Mouse (Mus musculus) embryonic facial prominence, embryonic 12.5 days (tissue): ENCODE results near the gene Ubr4. TPM values are rescaled to one million over a fixed set of nuclear protein-coding genes. Genes with fewer than 3 reads are reported as not detected.
A peak's percentile ranks its signal among the peaks of the same experiment; 100 is the strongest.

Source experiments
- ATAC-seq: fragments of 200-750 bp; cut with Nextera tagmentation; 2 replicates; pipeline ENCODE4 v1.8.0; 2017; ENCODE audit not compliant: insufficient number of reproducible peaks, insufficient read depth, low FRiP score, low TSS enrichment
- H3K27ac ChIP-seq: fragments of 300-500 bp; sonication (generic); 2 replicates; pipeline ENCODE4 v1.5.1; 2016; ENCODE audit warnings: mild to moderate bottlenecking
- H3K27me3 ChIP-seq: fragments of 300-500 bp; sonication (generic); 2 replicates; pipeline ENCODE4 v1.6.1; 2016; ENCODE audit warnings: mild to moderate bottlenecking, moderate library complexity
- H3K36me3 ChIP-seq: fragments of 300-500 bp; sonication (generic); 2 replicates; pipeline ENCODE4 v1.6.1; 2016; ENCODE audit warnings: mild to moderate bottlenecking
- H3K4me1 ChIP-seq: fragments of 300-500 bp; sonication (generic); 2 replicates; pipeline ENCODE4 v1.6.1; 2016
- H3K4me2 ChIP-seq: fragments of 300-500 bp; sonication (generic); replicated peaks from 2 replicates; pipeline ENCODE4 v1.6.1; 2016; ENCODE audit warnings: mild to moderate bottlenecking, moderate library complexity
- H3K4me3 ChIP-seq: fragments of 300-500 bp; sonication (generic); 2 replicates; pipeline ENCODE4 v1.5.1; 2016; ENCODE audit warnings: mild to moderate bottlenecking
- H3K9ac ChIP-seq: fragments of 300-500 bp; sonication (generic); 2 replicates; pipeline ENCODE4 v1.6.1; 2016; ENCODE audit warnings: mild to moderate bottlenecking, moderate library complexity
- H3K9me3 ChIP-seq: fragments of 300-500 bp; sonication (generic); 2 replicates; pipeline ENCODE4 v1.6.1; 2016; ENCODE audit warnings: mild to moderate bottlenecking, moderate library complexity
- whole genome bisulfite sequencing: fragments of 180-500 bp; shearing (Covaris S2); methylation state at CpG from one replicate; pipeline ENCODE4 v1.1.7; 2016; 5-methylcytosine and 5-hydroxymethylcytosine counted together
- polyA plus RNA-seq: library from polyadenylated mRNA; unstranded; fragments of >200 nt; fragmentation: Nextera tagmentation; extraction: Ambion mirVana; gene quantifications from 2 replicates; pipeline ENCODE4 v1.2.1, GENCODE M21; 2016

The Ubr4 gene
- polyA plus RNA-seq, 1 experiment from 2014 or later: 70.8 TPM

- no peak overlapping the region for H3K27ac ChIP-seq
- no peak for ATAC-seq
- no peak overlapping the region for H3K9ac ChIP-seq
- H3K4me3 ChIP-seq: no peak overlapping the region
- H3K9me3 ChIP-seq: no peaks in the 10 kb centered on the region
- H3K36me3 ChIP-seq: peaks cover 90% of the 10 kb centered on the region
- H3K4me2 ChIP-seq: no peak overlapping the region
- H3K27me3 ChIP-seq: no peaks in the 10 kb centered on the region
- 91% methylated on average over 16 of the region's 16 CpGs for WGBS
- H3K4me1 ChIP-seq: no peaks in the 10 kb centered on the region
These were observed 124.5 kb downstream of the Ubr4 start for GRCm38 (mm10) chr4:139476663-139477625.

DNA sequence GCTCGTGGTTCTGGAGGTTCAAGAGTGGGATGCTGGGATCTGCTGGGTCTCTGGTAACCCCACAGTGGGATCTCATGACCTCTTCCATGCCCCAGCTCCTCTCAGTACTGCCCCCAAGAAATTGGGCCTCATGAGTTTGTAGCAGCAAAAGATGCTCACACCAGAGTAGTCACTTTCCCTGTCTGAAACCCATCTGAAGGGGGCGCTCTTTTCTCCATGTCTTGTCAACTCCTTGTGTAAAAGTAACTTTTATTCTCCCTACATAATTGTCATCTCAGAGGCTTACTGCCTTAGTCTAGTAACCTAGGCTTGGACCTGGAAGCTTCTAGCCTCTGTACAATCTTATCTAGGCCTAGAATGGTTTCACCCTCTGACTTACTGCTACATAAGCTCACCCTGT lies 125.6 kb downstream of the Ubr4 start:
- Histone ChIP-seq H3K9me3 (no peaks in the 10 kb centered on the region), H3K4me3 (no peak overlapping the region), H3K36me3 (peaks cover 90% of the 10 kb centered on the region), H3K4me1 (no peaks in the 10 kb centered on the region), H3K9ac (no peak overlapping the region), H3K4me2 (no peak overlapping the region), H3K27ac (no peak overlapping the region), H3K27me3 (no peaks in the 10 kb centered on the region)
- WGBS: 84% methylated on average over 2 of the region's 2 CpGs
- no peak for ATAC-seq

GRCm38 (mm10) chr4:139479176-139479575 lies 126.8 kb downstream of the Ubr4 start:
- H3K4me2 ChIP-seq: no peak overlapping the region
- ATAC-seq: no peak

GRCm38 (mm10) chr4:139481400-139481799 lies 129.0 kb downstream of the Ubr4 start:
- H3K4me2 ChIP-seq: no peak overlapping the region
- peaks cover 86% of the 10 kb centered on the region for H3K36me3 ChIP-seq
- H3K4me3 ChIP-seq: no peak overlapping the region
- no peaks in the 10 kb centered on the region for H3K4me1 ChIP-seq
- H3K27me3 ChIP-seq: no peaks in the 10 kb centered on the region
- ATAC-seq: no peak
- WGBS: 94% methylated on average over 1 of the region's 1 CpGs
- H3K9me3 ChIP-seq: no peaks in the 10 kb centered on the region
- no peak overlapping the region for H3K9ac ChIP-seq
- no peak overlapping the region for H3K27ac ChIP-seq

More at GRCm38 (mm10) chr4:139479176-139479575, 126.8 kb downstream of the Ubr4 start:
- Histone ChIP-seq H3K36me3 (peaks cover 90% of the 10 kb centered on the region), H3K9ac (no peak overlapping the region), H3K4me3 (no peak overlapping the region), H3K27me3 (no peaks in the 10 kb centered on the region), H3K27ac (no peak overlapping the region), H3K9me3 (no peaks in the 10 kb centered on the region), H3K4me1 (no peaks in the 10 kb centered on the region)
- 92% methylated on average over 8 of the region's 8 CpGs for WGBS

DNA sequence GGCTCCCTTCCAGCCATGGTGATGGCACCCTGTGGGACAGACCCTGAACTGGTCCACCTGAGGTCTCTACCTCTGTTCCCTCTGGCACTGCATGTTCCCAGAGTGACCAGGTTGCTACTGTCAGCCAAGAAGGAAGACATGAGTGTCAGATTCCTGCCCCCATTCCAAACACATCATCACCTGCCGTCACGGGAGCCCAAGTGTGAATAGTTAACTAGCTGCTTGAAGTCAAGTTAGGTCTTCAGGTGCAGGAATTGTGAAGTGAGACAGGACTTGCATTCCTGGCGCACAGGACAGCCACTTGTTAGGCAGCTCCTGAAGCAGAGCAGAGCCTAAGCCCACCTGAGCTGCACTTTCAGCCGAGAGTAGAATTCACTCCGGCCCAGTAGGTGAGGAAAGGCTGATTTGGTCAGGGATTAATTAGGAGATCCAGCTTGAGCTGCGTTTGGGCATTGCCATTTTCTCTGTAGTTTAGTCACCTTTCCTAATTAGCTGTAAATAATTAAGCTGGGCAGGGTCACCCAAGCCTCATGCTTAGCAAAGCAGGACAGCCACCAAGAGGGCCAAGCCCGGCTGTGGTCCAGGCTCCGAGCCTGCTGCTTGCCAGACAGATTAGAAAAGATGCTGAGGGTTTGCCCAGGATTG lies 131.2 kb downstream of the Ubr4 start:
- H3K27ac ChIP-seq: no peak overlapping the region
- H3K27me3 ChIP-seq: no peaks in the 10 kb centered on the region
- H3K4me2 ChIP-seq: no peak overlapping the region
- H3K9me3 ChIP-seq: no peaks in the 10 kb centered on the region
- peaks cover 84% of the 10 kb centered on the region for H3K36me3 ChIP-seq
- WGBS: 93% methylated on average over 8 of the region's 8 CpGs
- H3K9ac ChIP-seq: no peak overlapping the region
- H3K4me3 ChIP-seq: no peak overlapping the region
- H3K4me1 ChIP-seq: peaks cover 5% of the 10 kb centered on the region; the same call in 1 of the 2 replicates
- no peak for ATAC-seq

DNA sequence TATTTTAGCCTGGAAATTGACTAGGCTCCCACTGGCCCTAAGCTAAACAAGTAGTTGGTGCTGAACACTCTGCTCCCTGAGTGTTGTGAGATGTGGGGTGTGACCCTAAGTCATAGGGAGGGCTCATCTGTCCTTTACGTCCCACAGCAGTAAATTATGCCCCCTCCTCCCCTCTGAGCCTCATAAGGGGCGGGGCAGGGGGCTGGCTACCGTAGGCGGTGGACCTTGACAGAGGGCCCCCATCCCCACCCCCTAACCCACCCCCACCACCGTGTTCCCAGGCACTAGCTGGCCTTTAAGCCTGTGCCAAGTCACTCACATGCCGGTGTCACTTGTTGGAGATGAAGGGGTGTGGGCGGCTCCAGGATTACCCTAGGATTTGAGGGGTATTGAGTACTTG lies 132.1 kb downstream of the Ubr4 start:
- 82% methylated on average over 7 of the region's 7 CpGs for WGBS

DNA sequence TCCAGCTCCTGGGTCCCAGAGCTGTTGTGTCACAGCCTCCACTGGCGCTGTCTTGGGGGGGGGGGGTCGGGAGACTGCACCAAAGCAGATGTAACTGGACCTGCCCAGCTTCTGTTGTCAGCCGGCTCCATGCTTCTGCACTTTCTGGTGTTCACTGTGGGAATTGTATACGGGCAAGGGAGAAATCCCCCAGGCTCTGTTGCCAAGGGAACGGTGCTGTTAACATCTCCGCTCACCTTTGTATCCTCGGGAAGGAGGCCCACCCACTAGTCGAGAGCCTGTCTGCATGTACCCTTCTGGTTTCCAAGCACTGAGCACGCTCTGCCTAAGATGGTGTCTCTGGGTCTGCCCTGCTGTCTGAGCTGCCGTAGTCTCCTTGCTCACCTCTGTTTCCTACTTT lies 134.7 kb downstream of the Ubr4 start:
- Histone ChIP-seq H3K27me3 (no peaks in the 10 kb centered on the region), H3K4me2 (no peak overlapping the region), H3K27ac (0 out of 2 replicates have a peak overlapping the region, but pooled peaks have one; percentile 30), H3K4me3 (no peak overlapping the region), H3K4me1 (peaks cover 5% of the 10 kb centered on the region; the same call in 1 of the 2 replicates), H3K36me3 (peaks cover 82% of the 10 kb centered on the region), H3K9me3 (no peaks in the 10 kb centered on the region), H3K9ac (no peak overlapping the region)
- ATAC-seq: no peak
- 45% methylated on average over 10 of the region's 10 CpGs for WGBS

More for the DNA sequence above, 132.1 kb downstream of the Ubr4 start:
- no peak overlapping the region for H3K27ac ChIP-seq
- no peak overlapping the region for H3K4me3 ChIP-seq
- H3K4me1 ChIP-seq: peaks cover 5% of the 10 kb centered on the region; the same call in 1 of the 2 replicates
- no peak overlapping the region for H3K9ac ChIP-seq
- H3K9me3 ChIP-seq: no peaks in the 10 kb centered on the region
- H3K36me3 ChIP-seq: peaks cover 85% of the 10 kb centered on the region
- ATAC-seq: no peak
- H3K27me3 ChIP-seq: no peaks in the 10 kb centered on the region
- no peak overlapping the region for H3K4me2 ChIP-seq

DNA sequence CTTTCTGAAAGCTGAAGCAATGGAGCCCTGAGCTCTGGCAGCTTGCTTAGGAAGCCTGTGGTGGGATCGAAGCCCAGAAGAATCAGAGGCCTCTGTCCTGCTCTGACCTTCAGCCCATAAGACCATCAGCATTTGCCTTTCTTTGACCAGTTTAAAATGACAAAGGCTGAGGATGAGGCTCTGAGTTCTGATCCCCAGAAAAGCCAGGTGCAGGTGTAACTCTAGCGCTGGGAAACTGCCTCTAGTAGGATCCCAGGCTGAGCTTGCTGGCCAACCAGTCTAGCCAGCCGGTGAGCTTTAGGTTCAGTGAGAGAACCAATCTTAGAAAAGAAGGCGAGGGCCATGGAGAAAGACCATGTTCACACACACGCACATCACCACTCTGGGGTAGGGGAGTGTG lies 135.9 kb downstream of the Ubr4 start:
- Histone ChIP-seq H3K9ac (no peak overlapping the region), H3K27me3 (no peaks in the 10 kb centered on the region), H3K4me3 (no peak overlapping the region), H3K9me3 (no peaks in the 10 kb centered on the region), H3K36me3 (peaks cover 69% of the 10 kb centered on the region), H3K27ac (no peak overlapping the region), H3K4me1 (peaks cover 5% of the 10 kb centered on the region; the same call in 1 of the 2 replicates), H3K4me2 (no peak overlapping the region)
- no peak for ATAC-seq
- 89% methylated on average over 5 of the region's 5 CpGs for WGBS

- H3K4me1 ChIP-seq: peaks cover 5% of the 10 kb centered on the region; the same call in 1 of the 2 replicates
- no peak overlapping the region for H3K9ac ChIP-seq
- peaks cover 53% of the 10 kb centered on the region for H3K36me3 ChIP-seq
- H3K27me3 ChIP-seq: no peaks in the 10 kb centered on the region
- no peak overlapping the region for H3K4me2 ChIP-seq
- WGBS: 81% methylated on average over 1 of the region's 1 CpGs
- ATAC-seq: no peak
- no peaks in the 10 kb centered on the region for H3K9me3 ChIP-seq
- H3K27ac ChIP-seq: no peak overlapping the region
- H3K4me3 ChIP-seq: no peak overlapping the region
These were observed 137.5 kb downstream of the Ubr4 start for GRCm38 (mm10) chr4:139489946-139490345.

DNA sequence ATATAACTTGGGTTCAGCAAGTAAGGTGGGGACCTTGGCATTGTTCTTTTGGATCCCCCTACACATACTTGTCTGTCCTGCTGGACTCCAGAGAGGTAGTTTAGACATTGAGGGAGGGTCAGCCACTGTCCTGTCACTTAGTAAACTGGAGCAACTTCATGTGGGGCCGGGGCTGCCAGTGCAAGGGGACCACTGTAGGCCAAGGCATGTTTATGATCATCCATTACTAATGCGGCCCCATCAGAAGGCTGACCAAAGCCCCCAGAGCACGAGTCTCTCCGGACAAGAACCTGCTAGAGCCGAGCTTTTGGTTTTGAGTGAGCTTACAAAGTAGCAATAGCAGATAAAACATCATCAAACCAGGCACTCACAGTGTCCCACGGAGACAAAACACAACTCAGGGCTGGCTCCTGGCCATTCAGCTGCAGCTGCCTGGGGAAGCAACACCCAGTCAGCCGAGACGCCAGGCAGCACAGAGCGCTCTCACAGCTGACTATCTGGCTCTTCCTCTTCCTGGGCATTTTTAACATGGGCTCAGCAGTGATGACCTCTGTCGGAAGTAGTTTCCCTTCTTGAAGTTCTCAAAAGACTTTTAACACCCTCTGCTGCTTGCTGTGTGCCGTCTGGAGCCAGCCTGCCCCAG lies 138.1 kb downstream of the Ubr4 start:
- Histone ChIP-seq H3K9me3 (no peaks in the 10 kb centered on the region), H3K4me1 (peaks cover 5% of the 10 kb centered on the region; the same call in 1 of the 2 replicates), H3K4me3 (no peak overlapping the region), H3K36me3 (peaks cover 47% of the 10 kb centered on the region), H3K27me3 (no peaks in the 10 kb centered on the region), H3K9ac (no peak overlapping the region), H3K27ac (no peak overlapping the region), H3K4me2 (no peak overlapping the region)
- WGBS: 83% methylated on average over 11 of the region's 11 CpGs
- no peak for ATAC-seq

- H3K27me3 ChIP-seq: no peaks in the 10 kb centered on the region
- peaks cover 43% of the 10 kb centered on the region for H3K36me3 ChIP-seq
These were observed 139.2 kb downstream of the Ubr4 start for GRCm38 (mm10) chr4:139491541-139492170.

More at GRCm38 (mm10) chr4:139491541-139492170, 139.2 kb downstream of the Ubr4 start:
- no peak for ATAC-seq
- no peak overlapping the region for H3K9ac ChIP-seq
- WGBS: 85% methylated on average over 5 of the region's 5 CpGs
- no peaks in the 10 kb centered on the region for H3K9me3 ChIP-seq
- no peak overlapping the region for H3K27ac ChIP-seq
- no peak overlapping the region for H3K4me3 ChIP-seq
- no peak overlapping the region for H3K4me2 ChIP-seq
- H3K4me1 ChIP-seq: peaks cover 4% of the 10 kb centered on the region; the same call in 1 of the 2 replicates
